Mouse (Mus musculus): ENCODE results near the gene Hoxc11.

Hoxc11 gene

GRCm38 (mm10) chr15:102937036-102937666, 17.1 kb upstream of the Hoxc11 start:
- no peak for DNase-seq (ENCODE audit: low spot score in 2 of 2)

- no peak for DNase-seq (ENCODE audit: low spot score in 2 of 2)
Observed at GRCm38 (mm10) chr15:102939256-102940155, 14.7 kb upstream of the Hoxc11 start.

- DNase-seq (ENCODE audit: low spot score in 2 of 2) = no peak
Observed at GRCm38 (mm10) chr15:102942739-102943467, 11.3 kb upstream of the Hoxc11 start.

GRCm38 (mm10) chr15:102943468-102943813, 10.8 kb upstream of the Hoxc11 start:
- no peak for DNase-seq (ENCODE audit: low spot score in 2 of 2)

GRCm38 (mm10) chr15:102945185-102946077, 8.8 kb upstream of the Hoxc11 start:
- no peak for DNase-seq (ENCODE audit: low spot score in 2 of 2)

- DNase-seq (ENCODE audit: low spot score in 2 of 2) = no peak
Observed at GRCm38 (mm10) chr15:102947276-102947675, 7.0 kb upstream of the Hoxc11 start.

- no peak for DNase-seq (ENCODE audit: low spot score in 2 of 2)
Observed at GRCm38 (mm10) chr15:102948842-102949241, 5.4 kb upstream of the Hoxc11 start.

GRCm38 (mm10) chr15:102949696-102950095, 4.5 kb upstream of the Hoxc11 start:
- DNase-seq (ENCODE audit: low spot score in 2 of 2) = no peak

- no peak for DNase-seq (ENCODE audit: low spot score in 2 of 2)
Observed at GRCm38 (mm10) chr15:102950877-102951276, 3.4 kb upstream of the Hoxc11 start.

GRCm38 (mm10) chr15:102953561-102953960, 666 bp upstream of the Hoxc11 start:
- DNase-seq (ENCODE audit: low spot score in 2 of 2) = no peak

- no peak for DNase-seq (ENCODE audit: low spot score in 2 of 2)
Observed at GRCm38 (mm10) chr15:102955007-102955382, 768 bp downstream of the Hoxc11 start.

- no peak for DNase-seq (ENCODE audit: low spot score in 2 of 2)
Observed at GRCm38 (mm10) chr15:102955833-102956640, 1.8 kb downstream of the Hoxc11 start.

GRCm38 (mm10) chr15:102956906-102957305, 2.7 kb downstream of the Hoxc11 start:
- no peak for DNase-seq (ENCODE audit: low spot score in 2 of 2)

- DNase-seq (ENCODE audit: low spot score in 2 of 2) = no peak
Observed at GRCm38 (mm10) chr15:102959663-102960191, 5.5 kb downstream of the Hoxc11 start.

- no peak for DNase-seq (ENCODE audit: low spot score in 2 of 2)
Observed at GRCm38 (mm10) chr15:102961728-102962127, 7.5 kb downstream of the Hoxc11 start.

- DNase-seq (ENCODE audit: low spot score in 2 of 2) = no peak
Observed at GRCm38 (mm10) chr15:102962492-102962891, 8.3 kb downstream of the Hoxc11 start.

- no peak for DNase-seq (ENCODE audit: low spot score in 2 of 2)
Observed at GRCm38 (mm10) chr15:102963259-102963658, 9.0 kb downstream of the Hoxc11 start.

- DNase-seq (ENCODE audit: low spot score in 2 of 2) = no peak
Observed at GRCm38 (mm10) chr15:102963671-102964640, 9.7 kb downstream of the Hoxc11 start.
